Mouse (Mus musculus) testis, adult 2 months (tissue): ENCODE results near the gene Rab30.

ENCODE experiments used
- CTCF ChIP-seq: fragments of 200-500 bp; IDR thresholded peaks from 2 replicates; pipeline ENCODE4 v1.5.1; 2012; ENCODE audit warnings: low read depth, mild to moderate bottlenecking, inconsistent platforms, low read length, moderate library complexity; ENCODE audit not compliant: control insufficient read depth, insufficient read depth, insufficient replicate concordance
- POLR2A ChIP-seq: fragments of 200-500 bp; IDR thresholded peaks from 2 replicates; pipeline ENCODE4 v1.6.1; 2012; ENCODE audit warnings: low read depth, mild to moderate bottlenecking, inconsistent platforms, low read length, moderate library complexity; ENCODE audit not compliant: control insufficient read depth

DNA sequence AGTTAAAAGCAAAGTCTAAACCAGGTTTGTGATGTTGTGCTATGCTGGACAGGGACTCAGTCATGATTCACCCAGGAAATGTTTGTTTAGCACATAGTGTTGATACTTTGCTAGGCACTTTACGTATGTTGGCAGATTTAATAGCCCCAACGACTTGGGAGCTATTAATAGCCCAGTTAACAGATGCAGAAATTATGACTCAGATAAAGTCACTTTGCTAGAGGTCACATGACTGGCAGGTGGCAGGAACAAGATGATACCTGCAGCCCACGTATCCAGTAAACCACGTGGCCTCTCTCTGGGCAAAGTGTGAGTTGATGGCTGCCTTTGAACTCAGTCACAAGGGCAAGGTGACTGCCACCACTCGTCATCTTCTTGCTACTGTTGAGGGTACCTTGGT is 16.7 kb downstream of the Rab30 start:
- TF ChIP-seq POLR2A: no peak
- TF ChIP-seq CTCF: no peak
